Mouse (Mus musculus): ENCODE data around the gene Ppp2r2c.

The Ppp2r2c gene

DNA sequence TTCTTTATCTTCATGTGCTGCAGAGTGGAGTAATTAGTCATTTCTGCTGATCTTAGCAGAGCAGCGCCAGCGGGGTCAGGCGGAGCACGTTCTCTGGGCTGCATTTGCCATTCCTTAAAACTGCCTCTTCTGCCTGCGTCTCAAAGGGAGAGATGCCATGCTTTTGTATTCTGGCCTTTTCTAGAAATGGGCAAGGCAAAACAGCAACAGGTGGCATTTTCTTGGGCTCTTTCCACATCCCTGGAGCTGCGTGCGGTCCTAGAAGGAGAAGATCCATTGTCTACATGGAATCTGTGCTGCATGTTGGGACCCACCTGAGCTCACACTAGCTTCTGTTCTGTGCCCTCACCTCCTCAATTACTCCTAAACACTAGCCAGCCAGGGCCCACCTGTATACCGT, 29.7 kb downstream of the Ppp2r2c start:
- no peak for DNase-seq (ENCODE audit: inconsistent ontology term)

GRCm38 (mm10) chr5:36898415-36899109, 30.2 kb downstream of the Ppp2r2c start:
- DNase-seq (ENCODE audit: inconsistent ontology term): no peak

- no peak for DNase-seq (ENCODE audit: inconsistent ontology term)
Observed at GRCm38 (mm10) chr5:36899392-36899791, 31.1 kb downstream of the Ppp2r2c start.

GRCm38 (mm10) chr5:36900189-36900619, 31.9 kb downstream of the Ppp2r2c start:
- no peak for DNase-seq (ENCODE audit: inconsistent ontology term)

DNA sequence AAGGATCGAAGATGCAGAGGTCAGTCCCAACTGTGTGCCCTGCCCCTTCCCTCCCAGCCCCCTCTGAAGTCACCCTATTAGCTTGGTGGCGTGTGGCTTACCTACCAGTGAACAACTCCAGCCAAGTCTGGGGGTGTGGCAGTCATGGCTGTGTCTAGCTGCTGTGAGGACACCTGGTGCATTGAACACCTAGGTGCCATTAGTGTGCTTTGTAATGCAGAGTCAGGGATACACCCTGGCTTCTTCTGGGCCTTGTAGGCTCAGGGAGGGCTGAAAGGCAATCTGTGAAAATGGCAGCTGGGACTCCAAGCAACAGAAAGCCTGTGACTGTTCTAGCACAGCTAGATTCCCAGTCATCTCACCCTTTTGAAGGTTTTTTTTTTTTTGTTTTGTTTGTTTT, 34.5 kb downstream of the Ppp2r2c start:
- no peak for DNase-seq (ENCODE audit: inconsistent ontology term)

DNA sequence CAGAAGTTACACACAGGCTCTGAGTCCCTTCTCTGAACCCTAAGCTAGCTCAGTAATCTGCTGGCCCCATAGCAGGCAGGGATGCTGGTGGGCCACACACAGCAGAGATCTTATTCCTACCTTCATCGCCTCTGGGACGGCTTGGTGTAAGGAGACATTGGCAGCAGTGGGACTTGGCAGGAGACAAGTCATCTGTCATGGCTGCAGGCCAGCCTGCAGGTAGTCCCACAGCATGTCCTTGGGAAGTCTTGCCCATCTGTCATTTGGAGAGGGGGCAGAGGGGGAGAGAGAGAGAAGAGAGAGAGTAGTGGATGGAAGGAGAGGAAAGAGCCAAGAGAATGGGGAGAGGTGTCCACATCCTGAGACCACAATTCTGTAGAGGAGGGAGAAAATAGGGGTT, 35.8 kb downstream of the Ppp2r2c start:
- DNase-seq (ENCODE audit: inconsistent ontology term): no peak

GRCm38 (mm10) chr5:36904703-36905102, 36.4 kb downstream of the Ppp2r2c start:
- DNase-seq (ENCODE audit: inconsistent ontology term): no peak

DNA sequence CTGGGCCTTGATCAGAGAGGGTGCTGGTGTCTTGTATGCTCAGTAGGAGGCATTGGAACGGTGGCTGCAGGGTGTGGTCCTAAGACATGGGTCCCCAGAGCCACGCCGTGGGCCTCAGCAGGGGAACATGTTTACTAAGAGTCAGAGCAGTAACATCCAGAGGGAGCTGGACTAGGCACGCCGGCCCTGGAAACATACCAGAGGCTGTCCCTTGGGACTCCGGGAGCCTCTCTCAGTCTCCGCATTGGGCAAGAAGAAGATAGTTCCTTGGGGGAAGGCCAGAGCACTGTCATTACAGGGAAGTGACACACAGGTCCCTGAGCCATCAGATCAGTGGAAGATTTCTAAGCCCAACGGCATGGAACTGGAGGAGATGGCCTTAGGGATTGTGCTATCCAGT, 36.9 kb downstream of the Ppp2r2c start:
- no peak for DNase-seq (ENCODE audit: inconsistent ontology term)

DNA sequence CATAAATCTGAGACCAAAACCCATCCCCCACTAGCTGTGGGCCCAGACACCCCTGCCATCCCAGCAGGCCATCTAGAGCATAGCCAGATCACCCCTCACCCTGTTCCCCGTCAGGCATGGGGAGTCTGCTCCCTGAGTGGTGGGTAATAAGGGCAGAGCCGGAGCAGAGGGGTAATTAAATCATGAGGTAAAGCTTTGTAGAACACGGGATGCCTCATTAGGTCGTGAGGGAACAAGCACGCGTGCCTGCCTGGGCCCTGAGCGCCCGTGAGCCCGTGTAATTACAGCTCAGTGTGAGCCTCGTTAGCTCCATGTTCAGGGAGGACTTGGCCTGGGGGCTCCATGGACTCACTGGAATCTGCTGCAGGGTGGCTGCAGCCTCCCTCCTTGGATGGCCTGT, 39.4 kb downstream of the Ppp2r2c start:
- DNase-seq (ENCODE audit: inconsistent ontology term): no peak

GRCm38 (mm10) chr5:36909545-36909944, 41.2 kb downstream of the Ppp2r2c start:
- DNase-seq (ENCODE audit: inconsistent ontology term): no peak

GRCm38 (mm10) chr5:36910980-36911379, 42.7 kb downstream of the Ppp2r2c start:
- DNase-seq (ENCODE audit: inconsistent ontology term): no peak

DNA sequence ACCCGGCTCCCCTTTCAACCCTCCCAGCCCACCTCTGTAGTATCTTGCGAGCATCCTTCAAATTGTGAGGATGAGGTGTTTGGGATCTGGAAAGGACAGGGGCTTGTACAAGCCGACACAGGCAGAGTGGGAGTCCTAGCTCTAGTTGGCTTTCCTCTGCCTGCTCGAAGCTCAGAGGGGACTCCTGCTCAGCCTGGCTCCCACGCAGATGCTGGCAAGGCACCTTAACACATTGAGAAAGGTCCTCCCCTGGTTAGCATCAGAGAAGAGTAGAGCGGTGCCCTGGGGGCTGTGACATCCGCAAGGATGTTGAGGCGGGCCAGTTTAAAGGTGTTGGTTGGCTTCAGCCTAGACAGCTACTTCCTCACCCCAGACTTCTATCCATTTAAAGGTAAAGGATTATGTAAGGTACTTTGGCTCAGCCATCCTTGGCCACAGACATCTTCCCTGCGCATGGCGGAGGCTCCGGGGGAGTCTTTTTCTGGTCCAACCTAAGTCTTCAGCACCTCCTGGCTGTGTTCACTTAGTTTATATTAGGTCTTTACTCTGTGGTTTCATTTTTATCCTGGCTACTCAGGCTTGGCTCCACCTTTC, 43.5 kb downstream of the Ppp2r2c start:
- DNase-seq (ENCODE audit: inconsistent ontology term): no peak

GRCm38 (mm10) chr5:36912602-36913310, 44.4 kb downstream of the Ppp2r2c start:
- DNase-seq (ENCODE audit: inconsistent ontology term): no peak

GRCm38 (mm10) chr5:36915256-36915655, 46.9 kb downstream of the Ppp2r2c start:
- no peak for DNase-seq (ENCODE audit: inconsistent ontology term)

DNA sequence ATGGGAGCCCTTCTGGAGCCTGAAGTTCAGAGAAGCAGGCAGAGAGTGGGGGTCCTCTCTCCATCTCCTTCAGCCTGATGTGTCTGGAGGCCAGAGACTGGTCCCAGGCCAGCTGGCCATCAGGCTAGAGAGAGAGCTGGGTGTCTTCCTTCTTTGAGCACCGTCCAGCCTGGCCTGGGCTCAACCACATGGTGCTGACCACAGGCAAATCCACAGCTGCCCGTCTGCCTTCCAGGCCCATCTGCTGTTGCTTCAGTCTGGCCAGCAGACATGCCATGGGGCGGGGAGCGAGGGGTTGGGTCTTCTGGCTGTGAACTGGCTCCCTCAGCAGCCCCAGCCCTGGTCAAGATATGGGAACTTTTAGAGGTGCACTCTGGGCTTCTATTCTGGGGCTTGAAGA, 48.3 kb downstream of the Ppp2r2c start:
- no peak for DNase-seq (ENCODE audit: inconsistent ontology term)

DNA sequence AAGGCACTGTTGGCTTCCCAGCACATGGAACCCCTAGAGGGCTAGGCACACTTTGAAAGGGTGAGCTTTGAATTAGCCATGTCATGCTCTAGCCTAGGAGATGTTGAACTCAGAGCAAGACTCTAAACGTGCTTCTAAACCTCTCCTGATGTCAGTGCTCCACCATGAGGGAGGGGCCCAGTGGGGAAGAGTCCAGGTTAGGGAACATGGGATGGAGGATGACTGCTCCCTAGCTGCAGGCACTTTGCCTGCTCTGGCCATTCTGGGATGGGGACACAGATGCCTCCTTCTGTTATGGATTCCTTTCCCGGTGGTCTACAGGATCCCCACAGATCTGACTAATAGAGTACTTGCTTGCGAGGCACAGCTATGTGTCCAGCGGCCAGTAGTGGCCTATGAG, 48.9 kb downstream of the Ppp2r2c start:
- no peak for DNase-seq (ENCODE audit: inconsistent ontology term)

DNA sequence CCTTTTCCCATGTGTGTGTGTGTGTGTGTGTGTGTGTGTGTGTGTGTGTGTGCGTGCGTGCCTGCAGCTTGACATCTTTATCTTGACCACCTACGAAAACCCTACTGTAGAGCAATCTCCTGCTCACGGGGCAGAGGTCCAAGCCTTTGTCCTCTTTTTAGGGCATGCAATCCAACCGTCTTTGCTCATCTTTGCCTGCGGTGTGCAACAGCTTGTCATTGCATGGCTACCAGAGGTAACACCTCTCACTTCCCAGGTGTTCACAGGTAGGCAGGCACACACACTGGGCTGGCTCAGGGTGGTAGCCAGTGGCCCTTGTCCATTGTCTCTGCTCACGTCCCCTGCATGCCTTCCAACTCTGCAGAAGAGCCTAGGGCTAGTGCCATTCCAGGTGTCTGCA, 49.7 kb downstream of the Ppp2r2c start:
- DNase-seq (ENCODE audit: inconsistent ontology term): no peak

DNA sequence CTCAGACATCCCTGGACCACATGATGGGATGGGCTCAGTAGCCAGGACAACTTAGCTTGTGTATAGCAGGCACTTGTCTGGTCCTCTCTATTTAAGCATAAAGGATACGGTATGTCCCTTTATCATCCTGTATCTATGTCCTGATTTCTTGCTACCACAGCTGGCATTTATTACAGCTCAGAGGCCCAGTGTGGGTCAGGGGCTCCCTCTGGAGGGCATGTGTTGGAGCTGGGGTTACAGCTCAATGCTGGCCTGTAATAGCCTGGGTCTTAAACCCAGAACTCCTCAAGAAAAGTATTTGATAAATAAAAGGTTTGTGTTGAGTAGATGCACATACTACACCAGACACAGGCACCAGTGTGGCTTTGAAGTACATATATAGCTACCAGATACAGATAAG, 51.8 kb downstream of the Ppp2r2c start:
- DNase-seq (ENCODE audit: inconsistent ontology term): peak; percentile 57

DNA sequence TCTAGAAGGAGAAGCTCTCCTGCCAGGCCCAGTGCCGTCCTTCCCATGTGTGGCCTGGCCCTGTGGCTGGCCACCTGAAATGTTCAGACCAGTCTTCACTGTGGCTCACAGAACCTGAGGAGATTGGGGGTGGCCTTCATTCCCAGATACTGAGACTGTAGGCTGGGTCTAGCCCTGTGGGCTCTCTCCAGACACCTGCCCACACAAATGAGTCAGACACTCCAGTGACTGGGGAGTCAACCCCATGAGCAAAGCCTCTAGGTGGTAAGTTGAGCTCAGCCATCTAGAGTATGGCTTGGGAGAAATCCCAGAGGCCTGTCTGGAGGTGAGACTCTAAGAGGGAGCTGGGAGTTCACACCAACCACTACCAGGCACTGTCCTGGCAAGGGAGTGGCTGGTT, 53.6 kb downstream of the Ppp2r2c start:
- DNase-seq (ENCODE audit: inconsistent ontology term): no peak

- DNase-seq (ENCODE audit: inconsistent ontology term): no peak
Observed at GRCm38 (mm10) chr5:36922811-36923210, 54.5 kb downstream of the Ppp2r2c start.

GRCm38 (mm10) chr5:36923826-36924700, 55.8 kb downstream of the Ppp2r2c start:
- no peak for DNase-seq (ENCODE audit: inconsistent ontology term)

DNA sequence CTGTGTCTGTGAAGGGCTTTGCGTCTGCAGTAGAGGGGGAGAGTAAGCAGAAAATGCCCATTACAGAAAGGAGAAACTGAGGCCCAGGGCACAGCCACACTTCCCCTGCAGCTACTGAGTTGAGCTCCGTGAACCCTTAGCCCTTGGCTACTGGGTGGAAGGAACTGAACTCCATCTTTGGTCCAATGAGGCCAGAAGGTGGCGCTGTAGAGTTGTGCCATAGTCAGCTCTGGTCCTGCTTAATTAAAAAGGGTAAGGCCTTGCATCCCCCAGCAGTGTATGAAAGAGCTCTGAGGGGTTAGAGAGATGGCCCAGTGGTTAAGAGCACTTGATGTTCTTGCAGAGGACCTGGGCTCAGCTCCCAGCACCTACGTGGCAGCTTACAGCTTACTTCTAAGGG, 60.4 kb downstream of the Ppp2r2c start:
- no peak for DNase-seq (ENCODE audit: inconsistent ontology term)

Data from Muller cell, postnatal 12 days (primary cell).